Mouse (Mus musculus) intestine, embryonic 14.5 days (tissue): ENCODE data around the gene Kcnd1. TPM values are rescaled to one million over a fixed set of nuclear protein-coding genes. Genes with fewer than 3 reads are reported as not detected.

Experiments used
- microRNA counts: library from miRNA; unstranded; fragments of <30 nt; microRNA quantifications from one replicate; lab custom pipeline; 2016
- microRNA-seq: library from miRNA; unstranded; fragments of <30 nt; microRNA quantifications from one replicate; pipeline ENCODE4, GENCODE M21; 2016
- polyA plus RNA-seq: library from polyadenylated mRNA; unstranded; fragments of >200 nt; fragmentation: Nextera tagmentation; extraction: Ambion mirVana; gene quantifications from 2 replicates; pipeline ENCODE4 v1.2.1, GENCODE M21; 2014

Gene Kcnd1
- polyA plus RNA-seq, 1 experiment from 2014 or later, result 2.2 TPM

MicroRNAs within 50 kb of the gene (microRNA counts, 519-probe panel; counts per million panel counts)
- microRNA mmu-miR-1198 (lab: Ali Mortazavi, UCI), result 2,575 counts per million, percentile 26 among the panel's probes with 10 or more counts

Small RNA genes lying within 50 kb of the gene (microRNA-seq; reads per million reads assigned to microRNA genes)
- gene Mir1198, result 28.0 reads per million, percentile 49 among the genes with 10 or more reads in this experiment

Other genes starting within 250 kb of the Kcnd1 start
- gene Foxp3, start 248.6 kb upstream of the Kcnd1 start, polyA plus RNA-seq, result 0.05 TPM in 1 of 2 replicates, not detected in the other
- 1.4 and 2.2 TPM in 2 replicates for gene Ppp1r3f, start 248.0 kb upstream of the Kcnd1 start, polyA plus RNA-seq
- 28.0 and 29.7 TPM in 2 replicates for gene Ccdc22, start 216.8 kb upstream of the Kcnd1 start, polyA plus RNA-seq
- gene Cacna1f, start 215.2 kb upstream of the Kcnd1 start, polyA plus RNA-seq, result 0.04 TPM in 1 of 2 replicates, not detected in the other
- gene Syp, start 183.8 kb upstream of the Kcnd1 start, polyA plus RNA-seq, result 3.1 and 3.9 TPM in 2 replicates
- 6.5 and 8.2 TPM in 2 replicates for gene Prickle3, start 165.0 kb upstream of the Kcnd1 start, polyA plus RNA-seq
- 238 TPM in 2 replicates for gene Plp2, start 150.9 kb upstream of the Kcnd1 start, polyA plus RNA-seq
- 0.39 and 0.57 TPM in 2 replicates for gene Magix, start 141.0 kb upstream of the Kcnd1 start, polyA plus RNA-seq
- 33.6 and 38.0 TPM in 2 replicates for gene Gpkow, start 125.2 kb upstream of the Kcnd1 start, polyA plus RNA-seq
- gene Wdr45, start 108.0 kb upstream of the Kcnd1 start, polyA plus RNA-seq, result 21.5 and 24.9 TPM in 2 replicates
- 0.42 TPM in 1 of 2 replicates, not detected in the other for gene Gm45208, start 100.0 kb upstream of the Kcnd1 start, polyA plus RNA-seq
- 81.0 and 81.1 TPM in 2 replicates for gene Praf2, start 93.8 kb upstream of the Kcnd1 start, polyA plus RNA-seq
- gene Ccdc120, start 71.4 kb upstream of the Kcnd1 start, polyA plus RNA-seq, result 14.1 and 15.4 TPM in 2 replicates
- gene Tfe3, start 59.7 kb upstream of the Kcnd1 start, polyA plus RNA-seq, result 18.5 and 19.7 TPM in 2 replicates
- 31.3 and 35.8 TPM in 2 replicates for gene Gripap1, start 32.5 kb upstream of the Kcnd1 start, polyA plus RNA-seq
- 30.4 and 32.1 TPM in 2 replicates for gene Otud5, start 19.1 kb downstream of the Kcnd1 start, polyA plus RNA-seq
- 5.8 and 7.5 TPM in 2 replicates for gene Pim2, start 56.0 kb downstream of the Kcnd1 start, polyA plus RNA-seq
- gene Slc35a2, start 61.7 kb downstream of the Kcnd1 start, polyA plus RNA-seq, result 12.3 and 12.6 TPM in 2 replicates
- gene Pqbp1, start 77.0 kb downstream of the Kcnd1 start, polyA plus RNA-seq, result 90.5 and 99.5 TPM in 2 replicates
- 150 and 157 TPM in 2 replicates for gene Timm17b, start 77.1 kb downstream of the Kcnd1 start, polyA plus RNA-seq
- not detected in 2 replicates for gene Gm10491, start 85.5 kb downstream of the Kcnd1 start, polyA plus RNA-seq
- gene Gm10490, start 87.3 kb downstream of the Kcnd1 start, polyA plus RNA-seq, result not detected in 2 replicates
- gene Pcsk1n, start 97.5 kb downstream of the Kcnd1 start, polyA plus RNA-seq, result 10.1 and 13.8 TPM in 2 replicates
- gene Eras, start 106.3 kb downstream of the Kcnd1 start, polyA plus RNA-seq, result not detected in 2 replicates
- gene Hdac6, start 125.6 kb downstream of the Kcnd1 start, polyA plus RNA-seq, result 22.4 and 24.3 TPM in 2 replicates
- 0.43 and 0.80 TPM in 2 replicates for gene Gata1, start 155.8 kb downstream of the Kcnd1 start, polyA plus RNA-seq
- gene Glod5, start 196.2 kb downstream of the Kcnd1 start, polyA plus RNA-seq, result not detected in 2 replicates